Mouse (Mus musculus) kidney, adult 2 months (tissue): ENCODE results near the gene Snx9. TPM values are rescaled to one million over a fixed set of nuclear protein-coding genes. Genes with fewer than 3 reads are reported as not detected.
A peak's percentile ranks its signal among the peaks of the same experiment; 100 is the strongest.

ENCODE experiments used
- DNase-seq: peaks from one replicate; pipeline ENCODE4 v3.0.0; 2021
- H3K27ac ChIP-seq: fragments of 200-500 bp; 2 replicates; pipeline ENCODE4 v1.5.1; 2012; ENCODE audit warnings: low read depth, low read length, control low read depth, inconsistent platforms; ENCODE audit not compliant: insufficient read depth
- H3K27me3 ChIP-seq: fragments of 200-500 bp; replicated peaks from 2 replicates; pipeline ENCODE4 v1.6.1; 2012; ENCODE audit warnings: mild to moderate bottlenecking, moderate library complexity, low read length, inconsistent platforms; ENCODE audit not compliant: control insufficient read depth, insufficient read depth
- H3K36me3 ChIP-seq: fragments of 200-500 bp; 2 replicates; pipeline ENCODE4 v1.6.1; 2012; ENCODE audit warnings: mild to moderate bottlenecking, moderate library complexity, low read length, inconsistent platforms; ENCODE audit not compliant: control insufficient read depth, insufficient read depth
- H3K4me1 ChIP-seq: fragments of 200-500 bp; 2 replicates; pipeline ENCODE4 v1.6.1; 2011; ENCODE audit warnings: low read length; ENCODE audit not compliant: control insufficient read depth, insufficient read depth
- H3K4me3 ChIP-seq: fragments of 200-500 bp; 2 replicates; pipeline ENCODE4 v1.5.1; 2011; ENCODE audit warnings: mild to moderate bottlenecking, low read depth, low read length, control low read depth; ENCODE audit not compliant: insufficient read depth
- CTCF ChIP-seq: fragments of 200-500 bp; conservative IDR thresholded peaks from 2 replicates; pipeline ENCODE4 v1.5.1; 2011; ENCODE audit warnings: low read depth, mild to moderate bottlenecking, control low read depth, low read length, moderate library complexity, mixed read lengths; ENCODE audit not compliant: insufficient read depth, insufficient read length
- POLR2A ChIP-seq: fragments of 200-500 bp; IDR thresholded peaks from one replicate; pipeline ENCODE4 v1.6.1; 2011; ENCODE audit warnings: low read depth, low read length, control low read depth
- WGBS: fragments of 180-500 bp; shearing (Covaris S2); methylation state at CpG from one replicate; pipeline ENCODE4 v1.1.7; 2018; 5-methylcytosine and 5-hydroxymethylcytosine counted together
- polyA plus RNA-seq: library from polyadenylated mRNA; depleted of rRNA; stranded (reverse); fragments of >200 nt; gene quantifications from 2 replicates; pipeline ENCODE4 v1.2.3, GENCODE M21; 2012

Snx9 gene
- polyA plus RNA-seq, 1 experiment, result 56.6 TPM

- Histone ChIP-seq H3K27me3 (no peaks in the 10 kb centered on the region), H3K27ac (peak overlapping the region; percentile 58), H3K4me3 (no peak overlapping the region), H3K36me3 (no peaks in the 10 kb centered on the region; the same call in 1 of the 2 replicates), H3K4me1 (peaks cover 13% of the 10 kb centered on the region)
- TF ChIP-seq POLR2A, result no peak
- no peak for TF ChIP-seq CTCF
- DNase-seq, result no peak
- 68% methylated on average over 7 of the region's 7 CpGs for WGBS
Measured at GRCm38 (mm10) chr17:5893574-5894148, 52.5 kb downstream of the Snx9 start.

GRCm38 (mm10) chr17:5896066-5896465, 54.9 kb downstream of the Snx9 start:
- Histone ChIP-seq H3K36me3 (no peaks in the 10 kb centered on the region), H3K27ac (no peak overlapping the region), H3K27me3 (no peaks in the 10 kb centered on the region), H3K4me1 (peaks cover 13% of the 10 kb centered on the region), H3K4me3 (no peak overlapping the region)
- 45% methylated on average over 4 of the region's 4 CpGs for WGBS
- no peak for TF ChIP-seq CTCF
- no peak for TF ChIP-seq POLR2A
- no peak for DNase-seq

GRCm38 (mm10) chr17:5896607-5897006, 55.5 kb downstream of the Snx9 start:
- Histone ChIP-seq H3K27me3 (no peaks in the 10 kb centered on the region), H3K36me3 (no peaks in the 10 kb centered on the region), H3K27ac (no peak overlapping the region), H3K4me1 (peaks cover 13% of the 10 kb centered on the region), H3K4me3 (no peak overlapping the region)
- WGBS, result 91% methylated on average over 7 of the region's 7 CpGs
- DNase-seq, result no peak
- no peak for TF ChIP-seq CTCF
- no peak for TF ChIP-seq POLR2A

GRCm38 (mm10) chr17:5897326-5898200, 56.4 kb downstream of the Snx9 start:
- no peaks in the 10 kb centered on the region for H3K27me3 ChIP-seq
- DNase-seq, result no peak
- no peak overlapping the region for H3K4me3 ChIP-seq
- 86% methylated on average over 17 of the region's 17 CpGs for WGBS
- no peak overlapping the region for H3K27ac ChIP-seq
- peaks cover 13% of the 10 kb centered on the region for H3K4me1 ChIP-seq
- no peak for TF ChIP-seq CTCF
- no peak for TF ChIP-seq POLR2A
- H3K36me3 ChIP-seq, result no peaks in the 10 kb centered on the region

GRCm38 (mm10) chr17:5899251-5899650, 58.1 kb downstream of the Snx9 start:
- no peak for DNase-seq
- 69% methylated on average over 6 of the region's 6 CpGs for WGBS
- no peak for TF ChIP-seq CTCF

GRCm38 (mm10) chr17:5901381-5901780, 60.3 kb downstream of the Snx9 start:
- Histone ChIP-seq H3K36me3 (0 out of 2 replicates have a peak, but pooled peaks cover 2% of the 10 kb centered on the region), H3K4me1 (no peaks in the 10 kb centered on the region), H3K4me3 (no peak overlapping the region), H3K27ac (no peak overlapping the region), H3K27me3 (no peaks in the 10 kb centered on the region)
- no peak for DNase-seq
- TF ChIP-seq POLR2A, result no peak
- TF ChIP-seq CTCF, result no peak
- WGBS, result 81% methylated on average over 5 of the region's 5 CpGs

More at GRCm38 (mm10) chr17:5899251-5899650, 58.1 kb downstream of the Snx9 start:
- Histone ChIP-seq H3K27me3 (no peaks in the 10 kb centered on the region), H3K27ac (no peak overlapping the region), H3K4me3 (no peak overlapping the region), H3K36me3 (no peaks in the 10 kb centered on the region), H3K4me1 (peaks cover 9% of the 10 kb centered on the region)

GRCm38 (mm10) chr17:5903630-5904301, 62.6 kb downstream of the Snx9 start:
- TF ChIP-seq CTCF (no peak), POLR2A (no peak)
- 0 out of 2 replicates have a peak, but pooled peaks cover 2% of the 10 kb centered on the region for H3K36me3 ChIP-seq
- no peaks in the 10 kb centered on the region for H3K27me3 ChIP-seq
- DNase-seq, result no peak
- no peaks in the 10 kb centered on the region for H3K4me1 ChIP-seq
- H3K4me3 ChIP-seq, result no peak overlapping the region
- WGBS, result 70% methylated on average over 6 of the region's 6 CpGs
- H3K27ac ChIP-seq, result no peak overlapping the region; the same call in 1 of the 2 replicates
